Mouse (Mus musculus): Measurements from ENCODE around the gene Rps27l.

DNA sequence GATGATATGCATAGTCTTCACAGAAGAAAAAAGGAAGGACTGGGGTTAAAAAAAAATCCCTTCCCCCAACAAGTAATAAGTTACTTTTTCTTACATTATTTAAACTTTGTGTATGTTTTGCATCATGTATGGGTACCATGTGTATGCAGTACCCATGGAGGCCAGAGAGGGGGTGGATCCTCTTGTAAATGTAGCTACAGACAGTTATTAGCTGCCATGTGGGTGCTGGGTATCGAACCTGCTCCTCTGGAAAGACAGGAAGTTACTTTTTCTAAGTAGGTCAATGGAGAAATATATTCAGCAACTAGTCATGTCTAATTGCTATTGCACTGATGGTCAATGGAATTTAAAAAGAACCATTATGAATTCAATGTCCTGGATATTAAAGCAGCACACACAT lies 32.6 kb downstream of the Rps27l start:
- TF ChIP-seq MYOD1 (IDR thresholded peaks at IDR 0.05; ENCODE audit: control insufficient read depth, insufficient read length, low read depth) (no peak), CTCF (IDR thresholded peaks at IDR 0.05; ENCODE audit: control insufficient read depth, insufficient read depth, insufficient read length) (no peak), MYOG (IDR thresholded peaks at IDR 0.05; ENCODE audit: control insufficient read depth, extremely low read depth, insufficient read length) (no peak), USF1 (IDR thresholded peaks at IDR 0.05; ENCODE audit: low read depth) (no peak)
